Mouse (Mus musculus) hindbrain, postnatal 0 days (tissue): ENCODE results near the gene Skap1. TPM values are rescaled to one million over a fixed set of nuclear protein-coding genes. Genes with fewer than 3 reads are reported as not detected.
A peak's percentile ranks its signal among the peaks of the same experiment; 100 is the strongest.

ENCODE experiments used
- ATAC-seq: fragments of 200-750 bp; cut with Nextera tagmentation; 2 replicates; pipeline ENCODE4 v1.8.0; 2017; ENCODE audit warnings: mild to moderate bottlenecking, moderate TSS enrichment, moderate library complexity
- DNase-seq: peaks from one replicate; pipeline ENCODE4 v3.0.0-alpha.2; 2015; ENCODE audit warnings: low spot score
- H3K27ac ChIP-seq: fragments of 300-500 bp; sonication (generic); 2 replicates; pipeline ENCODE4 v1.5.1; 2014; ENCODE audit warnings: mild to moderate bottlenecking
- H3K27me3 ChIP-seq: fragments of 300-500 bp; sonication (generic); 2 replicates; pipeline ENCODE4 v1.6.1; 2014; ENCODE audit warnings: low read length, mixed read lengths; ENCODE audit not compliant: insufficient read depth
- H3K36me3 ChIP-seq: fragments of 300-500 bp; sonication (generic); 2 replicates; pipeline ENCODE4 v1.6.1; 2014; ENCODE audit warnings: low read length, mixed read lengths; ENCODE audit not compliant: insufficient read depth
- H3K4me1 ChIP-seq: fragments of 300-500 bp; sonication (generic); 2 replicates; pipeline ENCODE4 v1.6.1; 2014; ENCODE audit warnings: antibody characterized with exemption, low read length, mixed read lengths; ENCODE audit not compliant: insufficient read depth
- H3K4me2 ChIP-seq: fragments of 300-500 bp; sonication (generic); 2 replicates; pipeline ENCODE4 v1.6.1; 2014; ENCODE audit warnings: low read depth, mild to moderate bottlenecking, low read length, moderate library complexity, mixed read lengths
- H3K4me3 ChIP-seq: fragments of 300-500 bp; sonication (generic); 2 replicates; pipeline ENCODE4 v1.5.1; 2014; ENCODE audit warnings: low read length
- H3K9ac ChIP-seq: fragments of 300-500 bp; sonication (generic); replicated peaks from 2 replicates; pipeline ENCODE4 v1.6.1; 2014; ENCODE audit warnings: mild to moderate bottlenecking, low read length, moderate library complexity, mixed read lengths
- H3K9me3 ChIP-seq: fragments of 300-500 bp; sonication (generic); 2 replicates; pipeline ENCODE4 v1.6.1; 2016; ENCODE audit warnings: low read length, mixed read lengths
- CTCF ChIP-seq: IDR thresholded peaks from 2 replicates; pipeline ENCODE4 v1.5.1; 2016; ENCODE audit warnings: antibody characterized with exemption, control low read depth, low read depth
- WGBS: fragments of 180-500 bp; shearing (Covaris S2); extraction: QIAGEN DNeasy Blood & Tissue Kit; methylation state at CpG from one replicate; pipeline ENCODE4 v1.1.7; 2014; 5-methylcytosine and 5-hydroxymethylcytosine counted together
- polyA plus RNA-seq: library from polyadenylated mRNA; unstranded; fragments of >200 nt; fragmentation: Nextera tagmentation; extraction: Ambion mirVana; gene quantifications from 2 replicates; pipeline ENCODE4 v1.2.1, GENCODE M21; 2015
- total RNA-seq: library from RNA; depleted of rRNA; stranded (reverse); fragments of >200 nt; gene quantifications from 2 replicates; pipeline ENCODE4 v1.2.3, GENCODE M21; 2014

Gene Skap1
- total and polyA plus RNA-seq, 2 experiments from 2014 or later: 2.5 to 5.7 TPM

DNA sequence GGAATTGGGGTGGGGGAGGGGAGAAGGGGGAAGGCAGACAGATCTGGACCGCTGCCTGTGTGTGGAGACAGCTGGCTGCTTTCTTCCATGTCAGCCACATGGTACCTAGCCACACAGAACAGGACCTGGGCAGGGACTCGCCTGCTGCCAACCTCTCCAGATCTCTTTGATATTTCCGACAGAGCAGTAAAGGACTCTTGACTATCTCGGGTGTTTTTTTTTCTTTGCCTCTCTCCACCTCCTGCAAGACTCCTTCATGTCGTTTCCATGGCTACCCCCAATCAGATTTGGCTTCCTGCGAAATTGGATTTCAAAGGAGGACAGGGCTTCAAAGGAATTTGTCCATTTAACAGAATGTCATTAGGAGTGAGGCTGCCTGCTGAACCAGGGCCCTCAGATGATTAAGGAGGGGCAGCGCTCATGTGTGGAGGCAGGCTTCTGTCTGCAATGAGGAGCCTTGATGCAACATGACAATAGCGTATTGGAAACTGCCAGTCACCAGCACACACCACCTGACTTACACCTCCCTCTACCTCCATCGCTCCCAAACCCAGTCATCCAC, 2.1 kb upstream of the Skap1 start:
- H3K4me1 ChIP-seq: peaks cover 21% of the 10 kb centered on the region

DNA sequence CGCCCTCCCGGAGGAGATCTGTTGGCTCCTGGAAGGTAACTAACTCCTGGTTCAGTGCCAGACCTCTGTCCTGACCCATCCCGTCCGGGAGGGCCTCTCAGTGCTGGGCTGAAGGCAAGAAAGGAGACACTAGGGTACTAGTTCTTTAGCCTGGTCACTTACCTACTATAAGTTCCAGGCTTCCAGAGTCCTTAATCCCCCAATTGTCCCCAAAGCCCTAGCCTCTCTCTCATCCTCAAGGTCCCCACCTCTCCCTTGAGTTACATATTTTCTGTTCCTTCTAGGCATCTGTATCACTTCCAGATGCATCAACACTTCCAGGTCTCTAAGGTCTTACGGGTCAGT, 295 bp downstream of the Skap1 start:
- no peaks in the 10 kb centered on the region for H3K9me3 ChIP-seq
- no peak for ATAC-seq
- DNase-seq: no peak
- H3K36me3 ChIP-seq: no peaks in the 10 kb centered on the region
- TF ChIP-seq CTCF: no peak
- 24% methylated on average over 5 of the region's 5 CpGs for WGBS
- peaks cover 21% of the 10 kb centered on the region for H3K4me1 ChIP-seq
- H3K27me3 ChIP-seq: no peaks in the 10 kb centered on the region
- peak overlapping the region; percentile 65 for H3K4me2 ChIP-seq
- H3K9ac ChIP-seq: no peak overlapping the region; the same call in 1 of the 2 replicates
- peak overlapping the region; percentile 35 for H3K4me3 ChIP-seq
- no peak overlapping the region for H3K27ac ChIP-seq

More for the DNA sequence above, 2.1 kb upstream of the Skap1 start:
- no peak for TF ChIP-seq CTCF
- peak overlapping the region; percentile 21; the same call in 1 of the 2 replicates for H3K4me2 ChIP-seq
- H3K36me3 ChIP-seq: no peaks in the 10 kb centered on the region
- no peaks in the 10 kb centered on the region for H3K27me3 ChIP-seq
- H3K27ac ChIP-seq: peak overlapping the region; percentile 72
- no peaks in the 10 kb centered on the region for H3K9me3 ChIP-seq
- H3K4me3 ChIP-seq: no peak overlapping the region
- no peak overlapping the region for H3K9ac ChIP-seq
- 5% methylated on average over 9 of the region's 9 CpGs for WGBS
- ATAC-seq (peak; percentile 76), DNase-seq (peak; percentile 80)

GRCm38 (mm10) chr11:96465426-96466056, 1.1 kb downstream of the Skap1 start:
- Histone ChIP-seq H3K4me1 (peaks cover 21% of the 10 kb centered on the region), H3K9ac (no peak overlapping the region), H3K4me2 (no peak overlapping the region), H3K4me3 (no peak overlapping the region), H3K9me3 (no peaks in the 10 kb centered on the region), H3K27ac (no peak overlapping the region), H3K27me3 (no peaks in the 10 kb centered on the region), H3K36me3 (no peaks in the 10 kb centered on the region)
- DNase-seq: no peak
- 70% methylated on average over 10 of the region's 10 CpGs for WGBS
- TF ChIP-seq CTCF: no peak
- ATAC-seq: no peak

GRCm38 (mm10) chr11:96466382-96466781, 2.0 kb downstream of the Skap1 start:
- H3K4me1 ChIP-seq: peaks cover 20% of the 10 kb centered on the region
- no peak for TF ChIP-seq CTCF
- H3K9ac ChIP-seq: no peak overlapping the region
- H3K27me3 ChIP-seq: no peaks in the 10 kb centered on the region
- H3K27ac ChIP-seq: no peak overlapping the region
- no peaks in the 10 kb centered on the region for H3K9me3 ChIP-seq
- H3K4me3 ChIP-seq: no peak overlapping the region
- H3K36me3 ChIP-seq: no peaks in the 10 kb centered on the region
- ATAC-seq: no peak
- no peak for DNase-seq
- no peak overlapping the region for H3K4me2 ChIP-seq
- WGBS: 27% methylated on average over 7 of the region's 7 CpGs

DNA sequence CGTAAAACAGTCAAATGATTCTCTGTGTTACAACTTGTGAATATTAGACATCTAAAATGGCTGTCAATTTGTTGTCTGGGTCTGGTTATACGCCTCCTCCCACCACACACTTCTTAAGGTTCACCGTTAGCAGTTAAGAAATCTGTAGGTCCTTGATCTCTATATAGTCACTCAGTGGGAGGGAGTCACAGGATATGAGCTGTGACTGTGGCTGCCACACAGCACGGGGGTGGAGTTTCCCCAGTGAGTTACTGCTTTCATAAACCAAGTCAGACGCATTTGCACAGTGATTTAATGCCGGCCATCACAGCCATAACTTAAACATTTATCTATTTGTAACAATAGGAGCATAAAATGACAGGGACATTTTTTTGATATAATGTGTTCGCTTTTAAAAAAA, 2.6 kb downstream of the Skap1 start:
- DNase-seq (no peak), ATAC-seq (no peak)
- WGBS: 52% methylated on average over 7 of the region's 7 CpGs
- no peaks in the 10 kb centered on the region for H3K9me3 ChIP-seq
- H3K27ac ChIP-seq: no peak overlapping the region
- H3K4me3 ChIP-seq: no peak overlapping the region
- H3K4me2 ChIP-seq: no peak overlapping the region
- H3K4me1 ChIP-seq: peaks cover 14% of the 10 kb centered on the region
- no peak overlapping the region for H3K9ac ChIP-seq
- no peaks in the 10 kb centered on the region for H3K27me3 ChIP-seq
- no peak for TF ChIP-seq CTCF
- no peaks in the 10 kb centered on the region for H3K36me3 ChIP-seq

- Histone ChIP-seq H3K9me3 (no peaks in the 10 kb centered on the region), H3K27ac (no peak overlapping the region), H3K9ac (no peak overlapping the region), H3K4me2 (no peak overlapping the region), H3K36me3 (no peaks in the 10 kb centered on the region), H3K27me3 (no peaks in the 10 kb centered on the region), H3K4me1 (0 out of 2 replicates have a peak, but pooled peaks cover 2% of the 10 kb centered on the region), H3K4me3 (no peak overlapping the region)
- DNase-seq (no peak), ATAC-seq (no peak)
- no peak for TF ChIP-seq CTCF
- WGBS: 55% methylated on average over 9 of the region's 9 CpGs
These were observed 3.8 kb downstream of the Skap1 start for GRCm38 (mm10) chr11:96468048-96468745.

GRCm38 (mm10) chr11:96482711-96483110, 18.3 kb downstream of the Skap1 start:
- H3K9me3 ChIP-seq: no peaks in the 10 kb centered on the region
- no peak overlapping the region for H3K27ac ChIP-seq
- H3K27me3 ChIP-seq: no peaks in the 10 kb centered on the region
- WGBS: 77% methylated on average over 3 of the region's 3 CpGs
- ATAC-seq (no peak), DNase-seq (no peak)
- H3K4me1 ChIP-seq: no peaks in the 10 kb centered on the region
- no peak overlapping the region for H3K4me2 ChIP-seq
- H3K36me3 ChIP-seq: no peaks in the 10 kb centered on the region
- no peak for TF ChIP-seq CTCF
- no peak overlapping the region for H3K9ac ChIP-seq
- H3K4me3 ChIP-seq: no peak overlapping the region
